Mouse (Mus musculus) ovary, postnatal 10 days (tissue): Measurements from ENCODE around the gene Yif1a.

Experiments used
- DNase-seq: peaks from one replicate; pipeline ENCODE4 v3.0.0; 2022; ENCODE audit warnings: low spot score

Yif1a gene

GRCm38 (mm10) chr19:5122492-5122891, 34.2 kb downstream of the Yif1a start:
- no peak for DNase-seq

GRCm38 (mm10) chr19:5123241-5123640, 34.9 kb downstream of the Yif1a start:
- no peak for DNase-seq

- DNase-seq: no peak
These were observed 35.8 kb downstream of the Yif1a start for GRCm38 (mm10) chr19:5124055-5124614.

GRCm38 (mm10) chr19:5129770-5130169, 41.4 kb downstream of the Yif1a start:
- DNase-seq: no peak

GRCm38 (mm10) chr19:5131237-5131636, 42.9 kb downstream of the Yif1a start:
- DNase-seq: no peak

- DNase-seq: no peak
These were observed 51.3 kb downstream of the Yif1a start for GRCm38 (mm10) chr19:5139640-5140039.
